Mouse (Mus musculus): ENCODE measurements around the gene Fignl2. TPM values are rescaled to one million over a fixed set of nuclear protein-coding genes. Genes with fewer than 3 reads are reported as not detected.
"Not testable (repeated sequence)": the region's sequence is repeated elsewhere in the genome, so short reads cannot be mapped to it uniquely, and the experiment has no call there.

The Fignl2 gene
- polyA plus RNA-seq, 1 experiment from 2014 or later: 0.40 TPM

DNA sequence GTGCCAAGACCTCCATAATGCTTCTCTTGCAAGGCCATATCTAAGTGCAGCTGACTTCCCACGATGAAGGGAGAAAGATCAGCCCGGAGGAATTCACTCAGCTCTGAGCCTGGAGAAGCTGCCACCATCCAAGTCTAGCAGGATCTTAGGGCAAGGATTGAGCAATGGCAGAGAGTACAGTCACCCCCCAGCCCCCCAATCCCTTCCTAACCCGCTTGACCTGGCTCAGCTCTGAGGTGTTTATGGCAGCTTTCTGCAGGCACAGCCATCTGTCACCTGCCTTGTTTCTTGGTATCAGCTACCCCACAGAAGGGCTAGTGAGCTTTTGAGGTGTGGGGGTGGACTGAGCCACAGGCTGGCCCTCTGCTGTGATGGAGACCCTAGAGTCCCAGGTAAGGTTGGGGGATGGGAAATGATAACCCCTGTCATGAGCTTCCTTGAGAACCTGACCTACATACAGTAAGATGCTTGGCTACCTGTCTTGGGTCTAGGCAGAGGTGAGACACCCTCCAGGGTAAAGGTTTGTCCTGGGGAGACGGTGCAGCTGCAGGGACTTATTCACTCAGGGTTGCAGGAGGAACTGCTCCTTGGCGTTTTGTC is 37.2 kb upstream of the Fignl2 start, which contains the start of gene Ankrd33:
TSS of gene Ankrd33 (plus strand) at position 245 of the 600 bp plus-strand sequence.
- DNase-seq (ENCODE audit: low spot score) (no peak), ATAC-seq (replicated peaks; ENCODE audit: low FRiP score) (no peak)
- no peak within 1 kb of the TSS for H3K27ac ChIP-seq (ENCODE audit: low read depth, low read length)
- no peaks in the 10 kb centered on the region; the same call in 1 of the 2 replicates for H3K4me1 ChIP-seq (replicated peaks; ENCODE audit: control insufficient read depth, insufficient read depth, low read length)
- H3K27me3 ChIP-seq (replicated peaks; ENCODE audit: control insufficient read depth, insufficient read depth, low read length): peaks cover 3% of the 10 kb centered on the region; the same call in 1 of the 2 replicates
- WGBS: 79% methylated on average over 5 of the region's 5 CpGs
- H3K36me3 ChIP-seq (ENCODE audit: control insufficient read depth, insufficient read depth, low read length): no peaks in the 10 kb centered on the region
- no peak within 1 kb of the TSS for H3K4me3 ChIP-seq (ENCODE audit: low read depth, low read length)
- no peak within 1 kb of the TSS for H3K9ac ChIP-seq (ENCODE audit: low read depth, low read length)
- no peak within 1 kb of the TSS for H3K4me2 ChIP-seq
- H3K9me3 ChIP-seq (ENCODE audit: control insufficient read depth, low read length): no peaks in the 10 kb centered on the region

DNA sequence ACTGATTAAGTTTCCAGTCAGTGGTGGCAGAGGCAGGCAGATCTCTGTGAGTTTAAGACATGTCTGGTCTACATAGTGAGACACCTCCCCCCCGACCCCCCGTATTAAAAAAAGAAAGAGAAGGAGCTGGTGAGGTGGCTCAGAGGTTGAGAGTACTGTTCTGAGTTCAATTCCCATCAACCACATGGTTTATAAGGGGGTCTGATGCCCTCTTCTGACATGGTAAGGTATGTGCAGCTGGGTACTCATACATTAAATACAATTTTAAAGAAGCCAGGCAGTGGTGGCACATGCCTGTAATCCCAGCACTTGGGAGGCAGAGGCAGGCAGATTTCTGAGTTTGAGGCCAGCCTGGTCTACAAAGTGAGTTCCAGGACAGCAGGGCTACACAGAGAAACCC is 35.4 kb upstream of the Fignl2 start:
- not testable (repeated sequence) for H3K4me2 ChIP-seq; H3K36me3 ChIP-seq (ENCODE audit: control insufficient read depth, insufficient read depth, low read length); H3K4me3 ChIP-seq (ENCODE audit: low read depth, low read length); ATAC-seq (replicated peaks; ENCODE audit: low FRiP score); H3K4me1 ChIP-seq (replicated peaks; ENCODE audit: control insufficient read depth, insufficient read depth, low read length); H3K9me3 ChIP-seq (ENCODE audit: control insufficient read depth, low read length); H3K9ac ChIP-seq (ENCODE audit: low read depth, low read length); H3K27me3 ChIP-seq (replicated peaks; ENCODE audit: control insufficient read depth, insufficient read depth, low read length); DNase-seq (ENCODE audit: low spot score)
- peak overlapping the region; percentile 38; the same call in 1 of the 2 replicates for H3K27ac ChIP-seq (ENCODE audit: low read depth, low read length)
- WGBS: 75% methylated on average over 2 of the region's 2 CpGs

DNA sequence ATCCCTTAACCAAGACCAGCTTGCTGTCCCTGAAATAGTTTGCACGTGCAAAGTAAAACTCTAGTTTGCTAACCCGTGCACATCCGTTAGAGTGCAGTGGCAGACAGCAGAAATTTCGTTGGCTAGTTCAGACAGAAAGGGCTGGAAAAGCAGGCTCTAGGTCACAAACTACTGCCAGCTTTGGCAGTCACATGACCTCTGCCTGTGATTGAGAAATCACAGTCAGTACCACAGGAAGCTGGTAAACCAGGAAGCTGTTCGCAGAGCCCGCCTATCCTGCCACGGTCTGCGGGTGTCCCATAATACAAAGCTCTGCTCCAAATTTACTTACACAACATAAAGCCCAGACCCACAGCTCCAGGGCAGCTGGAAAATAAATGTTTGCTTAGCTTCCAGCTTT is 34.8 kb upstream of the Fignl2 start:
- no peaks in the 10 kb centered on the region for H3K4me1 ChIP-seq (replicated peaks; ENCODE audit: control insufficient read depth, insufficient read depth, low read length)
- H3K9ac ChIP-seq (ENCODE audit: low read depth, low read length): no peak overlapping the region
- ATAC-seq (replicated peaks; ENCODE audit: low FRiP score): peak; percentile 34; the same call in 1 of the 2 replicates
- 43% methylated on average over 8 of the region's 8 CpGs for WGBS
- peak overlapping the region; percentile 38 for H3K27ac ChIP-seq (ENCODE audit: low read depth, low read length)
- H3K9me3 ChIP-seq (ENCODE audit: control insufficient read depth, low read length): no peaks in the 10 kb centered on the region
- no peak for DNase-seq (ENCODE audit: low spot score)
- H3K4me3 ChIP-seq (ENCODE audit: low read depth, low read length): no peak overlapping the region
- no peaks in the 10 kb centered on the region for H3K36me3 ChIP-seq (ENCODE audit: control insufficient read depth, insufficient read depth, low read length)
- peaks cover 3% of the 10 kb centered on the region; the same call in 1 of the 2 replicates for H3K27me3 ChIP-seq (replicated peaks; ENCODE audit: control insufficient read depth, insufficient read depth, low read length)
- 0 out of 2 replicates have a peak overlapping the region, but pooled peaks have one; percentile 16 for H3K4me2 ChIP-seq

DNA sequence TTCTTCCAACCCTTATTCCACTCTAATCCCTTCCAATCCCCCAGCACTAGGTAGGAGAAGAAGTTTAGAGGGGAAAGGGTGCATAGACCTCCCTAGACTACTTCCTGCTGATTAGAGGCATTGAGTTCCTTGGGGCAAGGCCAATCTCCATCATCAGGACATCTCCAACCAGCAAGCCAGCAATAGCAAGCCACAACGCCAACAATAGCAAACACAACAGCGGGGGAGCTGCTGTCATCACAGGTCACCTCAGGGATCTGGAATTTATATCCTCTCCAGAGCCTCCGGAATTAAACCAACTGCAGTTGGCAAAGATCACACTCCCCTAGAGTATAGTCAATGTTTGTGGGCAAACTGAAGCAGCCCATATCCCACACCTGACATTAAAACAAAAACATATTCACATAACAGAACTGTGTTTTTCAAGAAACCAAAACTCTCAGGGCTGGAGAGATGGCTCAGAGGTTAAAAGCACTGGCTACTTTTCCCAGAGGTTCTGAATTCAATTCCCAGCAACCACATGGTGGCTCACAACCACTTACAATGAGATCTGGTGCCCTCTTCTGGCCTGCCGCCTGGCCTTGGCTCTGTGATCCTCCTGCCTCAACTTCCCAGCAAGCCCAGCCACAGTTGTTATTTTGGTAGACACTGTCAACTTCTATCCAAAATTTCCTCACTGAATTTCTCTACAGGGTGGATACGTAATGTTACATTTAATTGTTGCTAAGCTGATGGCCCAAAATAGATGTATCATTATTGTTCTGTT is 29.7 kb upstream of the Fignl2 start:
- H3K4me1 ChIP-seq (replicated peaks; ENCODE audit: control insufficient read depth, insufficient read depth, low read length): no peaks in the 10 kb centered on the region
- DNase-seq (ENCODE audit: low spot score): no peak
- WGBS: 79% methylated on average over 5 of the region's 5 CpGs
- no peak overlapping the region for H3K9ac ChIP-seq (ENCODE audit: low read depth, low read length)
- H3K27ac ChIP-seq (ENCODE audit: low read depth, low read length): no peak overlapping the region
- no peak overlapping the region for H3K4me3 ChIP-seq (ENCODE audit: low read depth, low read length)
- ATAC-seq (replicated peaks; ENCODE audit: low FRiP score): no peak
- no peak overlapping the region for H3K4me2 ChIP-seq
- H3K36me3 ChIP-seq (ENCODE audit: control insufficient read depth, insufficient read depth, low read length): no peaks in the 10 kb centered on the region
- H3K9me3 ChIP-seq (ENCODE audit: control insufficient read depth, low read length): no peaks in the 10 kb centered on the region
- peaks cover 3% of the 10 kb centered on the region; the same call in 1 of the 2 replicates for H3K27me3 ChIP-seq (replicated peaks; ENCODE audit: control insufficient read depth, insufficient read depth, low read length)

- DNase-seq (ENCODE audit: low spot score) (no peak), ATAC-seq (replicated peaks; ENCODE audit: low FRiP score) (no peak)
- Histone ChIP-seq H3K4me1 (replicated peaks; ENCODE audit: control insufficient read depth, insufficient read depth, low read length) (no peaks in the 10 kb centered on the region), H3K9me3 (ENCODE audit: control insufficient read depth, low read length) (no peaks in the 10 kb centered on the region), H3K27me3 (replicated peaks; ENCODE audit: control insufficient read depth, insufficient read depth, low read length) (peaks cover 3% of the 10 kb centered on the region; the same call in 1 of the 2 replicates), H3K36me3 (ENCODE audit: control insufficient read depth, insufficient read depth, low read length) (no peaks in the 10 kb centered on the region), H3K4me3 (ENCODE audit: low read depth, low read length) (no peak overlapping the region), H3K9ac (ENCODE audit: low read depth, low read length) (no peak overlapping the region), H3K4me2 (no peak overlapping the region), H3K27ac (ENCODE audit: low read depth, low read length) (no peak overlapping the region)
- WGBS: 83% methylated on average over 10 of the region's 10 CpGs
Measured at GRCm38 (mm10) chr15:101106011-101106410, 27.6 kb upstream of the Fignl2 start.

GRCm38 (mm10) chr15:101105496-101105994 is 27.2 kb upstream of the Fignl2 start:
- Histone ChIP-seq H3K4me2 (peak overlapping the region; percentile 11; the same call in 1 of the 2 replicates), H3K9me3 (ENCODE audit: control insufficient read depth, low read length) (no peaks in the 10 kb centered on the region), H3K36me3 (ENCODE audit: control insufficient read depth, insufficient read depth, low read length) (no peaks in the 10 kb centered on the region), H3K27me3 (replicated peaks; ENCODE audit: control insufficient read depth, insufficient read depth, low read length) (no peaks in the 10 kb centered on the region; the same call in 1 of the 2 replicates), H3K4me3 (ENCODE audit: low read depth, low read length) (no peak overlapping the region), H3K4me1 (replicated peaks; ENCODE audit: control insufficient read depth, insufficient read depth, low read length) (no peaks in the 10 kb centered on the region), H3K27ac (ENCODE audit: low read depth, low read length) (no peak overlapping the region), H3K9ac (ENCODE audit: low read depth, low read length) (no peak overlapping the region)
- ATAC-seq (replicated peaks; ENCODE audit: low FRiP score) (no peak; the same call in 1 of the 2 replicates), DNase-seq (ENCODE audit: low spot score) (peak; percentile 63)
- 16% methylated on average over 12 of the region's 12 CpGs for WGBS

DNA sequence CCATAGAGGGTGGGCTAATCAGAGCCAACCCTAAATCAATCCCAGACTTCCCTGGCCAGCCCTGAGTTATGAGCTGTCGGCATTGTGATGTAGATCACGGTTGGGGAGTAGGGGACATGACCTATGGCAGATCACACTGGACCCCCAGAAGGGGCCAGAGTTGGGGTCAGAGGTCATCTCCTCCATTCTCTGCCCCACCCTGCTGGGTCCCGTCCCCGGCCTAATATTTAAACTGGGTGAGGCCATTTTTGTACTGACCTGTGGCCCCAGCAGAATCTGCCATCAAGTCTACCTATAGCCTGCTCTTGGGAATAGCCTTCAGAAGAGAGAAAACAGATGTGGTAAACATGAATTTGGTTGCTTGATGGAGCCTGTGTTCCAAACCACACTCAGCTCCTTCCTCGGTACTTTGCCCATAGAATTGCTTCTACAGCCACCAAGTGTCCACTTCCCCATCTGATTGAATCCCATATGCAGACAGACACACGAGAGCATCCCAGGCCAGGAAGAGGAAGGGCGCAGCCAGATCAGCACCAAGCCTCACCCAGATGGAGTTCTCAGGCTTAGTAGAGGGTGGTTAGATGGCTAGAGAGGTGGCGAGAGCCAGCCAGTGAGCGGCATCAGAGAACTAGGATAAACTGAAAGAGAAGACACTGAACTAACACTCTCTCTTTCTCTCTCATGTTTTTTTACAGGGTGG is 25.4 kb upstream of the Fignl2 start:
- Histone ChIP-seq H3K4me1 (replicated peaks; ENCODE audit: control insufficient read depth, insufficient read depth, low read length) (no peaks in the 10 kb centered on the region), H3K9me3 (ENCODE audit: control insufficient read depth, low read length) (no peaks in the 10 kb centered on the region), H3K27ac (ENCODE audit: low read depth, low read length) (no peak overlapping the region), H3K4me3 (ENCODE audit: low read depth, low read length) (no peak overlapping the region), H3K4me2 (no peak overlapping the region), H3K9ac (ENCODE audit: low read depth, low read length) (no peak overlapping the region), H3K36me3 (ENCODE audit: control insufficient read depth, insufficient read depth, low read length) (no peaks in the 10 kb centered on the region), H3K27me3 (replicated peaks; ENCODE audit: control insufficient read depth, insufficient read depth, low read length) (peaks cover 8% of the 10 kb centered on the region)
- DNase-seq (ENCODE audit: low spot score) (no peak), ATAC-seq (replicated peaks; ENCODE audit: low FRiP score) (no peak)
- 73% methylated on average over 9 of the region's 9 CpGs for WGBS

DNA sequence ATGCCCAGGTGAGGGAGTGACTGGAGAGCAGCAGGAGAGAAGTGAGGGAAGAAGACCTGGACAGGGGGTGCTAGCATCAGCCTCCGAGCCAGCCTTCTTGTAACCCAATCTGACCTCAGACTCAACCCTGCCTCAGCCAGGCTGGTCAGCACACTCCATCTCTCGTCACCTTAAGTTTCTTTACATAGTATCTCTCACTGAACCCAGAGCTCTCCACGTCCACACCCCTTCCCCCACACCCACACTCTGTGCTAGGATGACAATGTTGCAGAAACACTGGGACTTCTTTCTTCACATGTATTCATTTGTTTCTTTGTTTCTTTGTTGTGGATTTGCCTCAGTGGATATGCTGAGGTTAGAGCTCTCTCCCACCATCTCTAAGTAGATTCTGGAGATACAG is 22.6 kb upstream of the Fignl2 start:
- 71% methylated on average over 3 of the region's 3 CpGs for WGBS
- DNase-seq (ENCODE audit: low spot score) (no peak), ATAC-seq (replicated peaks; ENCODE audit: low FRiP score) (no peak)
- Histone ChIP-seq H3K4me2 (no peak overlapping the region), H3K9me3 (ENCODE audit: control insufficient read depth, low read length) (no peaks in the 10 kb centered on the region), H3K4me1 (replicated peaks; ENCODE audit: control insufficient read depth, insufficient read depth, low read length) (0 out of 2 replicates have a peak, but pooled peaks cover 2% of the 10 kb centered on the region), H3K9ac (ENCODE audit: low read depth, low read length) (no peak overlapping the region), H3K36me3 (ENCODE audit: control insufficient read depth, insufficient read depth, low read length) (no peaks in the 10 kb centered on the region), H3K4me3 (ENCODE audit: low read depth, low read length) (no peak overlapping the region), H3K27ac (ENCODE audit: low read depth, low read length) (no peak overlapping the region), H3K27me3 (replicated peaks; ENCODE audit: control insufficient read depth, insufficient read depth, low read length) (peaks cover 20% of the 10 kb centered on the region)
